Mouse (Mus musculus) brain, embryonic 14.5 days (tissue): Measurements from ENCODE around the gene Ppp6r2.

Source experiments
- CTCF ChIP-seq: fragments of 200-500 bp; IDR thresholded peaks from 2 replicates; pipeline ENCODE4 v1.5.1; 2012; ENCODE audit warnings: inconsistent platforms, mild to moderate bottlenecking, moderate library complexity, borderline replicate concordance; ENCODE audit not compliant: insufficient read depth, insufficient read length; ENCODE audit errors: extremely low read depth
- POLR2A ChIP-seq: fragments of 200-500 bp; IDR thresholded peaks from 2 replicates; pipeline ENCODE4 v1.6.1; 2012; ENCODE audit warnings: mild to moderate bottlenecking, inconsistent platforms, borderline replicate concordance; ENCODE audit not compliant: poor library complexity, insufficient read depth, insufficient read length, severe bottlenecking; ENCODE audit errors: extremely low read depth

DNA sequence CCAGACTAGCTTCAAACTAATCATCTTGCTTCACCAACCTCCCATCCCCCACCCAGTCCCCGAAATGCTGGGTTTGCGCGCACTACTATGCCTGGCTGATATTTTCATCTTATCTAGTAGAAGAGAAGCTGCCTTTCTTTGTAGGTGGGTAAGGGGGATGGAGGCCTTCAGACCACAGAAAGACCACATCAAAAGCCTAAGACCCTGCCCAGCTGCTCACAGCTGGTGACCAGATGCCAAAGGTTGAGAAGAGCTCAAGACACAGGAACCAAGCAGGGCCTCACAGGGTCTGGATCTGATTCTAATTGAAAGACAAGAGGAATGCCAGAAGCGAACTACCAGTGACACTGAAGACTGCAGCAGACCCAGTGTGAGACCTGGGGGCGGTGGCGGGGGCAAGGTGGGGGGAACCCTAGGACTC lies 16.1 kb upstream of the Ppp6r2 start:
- no peak for TF ChIP-seq POLR2A
- TF ChIP-seq CTCF: no peak
